In the genomic region with DNA sequence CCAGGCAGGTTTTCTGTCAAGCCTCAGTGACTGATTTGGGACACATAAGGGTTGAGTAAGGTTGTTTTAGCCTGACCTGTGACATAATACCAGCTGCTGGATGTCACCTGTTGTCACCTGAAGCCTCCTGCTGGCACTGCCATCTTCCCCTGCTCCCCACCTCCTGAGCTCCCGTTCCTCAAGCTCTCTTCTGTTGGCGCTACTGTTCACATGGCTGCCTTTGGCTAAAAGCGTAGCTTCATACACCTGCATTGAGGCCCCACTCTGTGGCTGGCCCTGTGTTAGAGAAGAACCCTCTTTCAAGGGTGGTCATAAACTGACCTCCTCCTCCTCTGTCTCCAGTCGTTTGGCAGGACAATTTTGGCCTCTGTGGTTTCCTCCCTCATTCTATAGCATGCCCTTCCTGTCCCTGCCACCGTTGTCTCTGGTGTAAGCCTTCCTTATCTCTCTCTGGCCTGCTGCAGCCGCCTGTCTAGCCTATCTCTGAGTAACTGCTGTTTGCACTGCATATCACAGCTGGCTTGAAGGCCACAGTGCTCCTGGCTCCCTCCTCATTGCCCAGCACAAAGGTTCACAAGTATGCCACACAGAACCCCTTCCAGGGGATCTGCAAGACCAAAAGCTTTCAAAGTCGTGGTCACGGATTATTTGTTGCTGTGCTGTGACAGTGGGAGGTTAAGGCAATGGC, we compare ENCODE assay signal across 13 mouse cellular contexts. TPM values are rescaled to one million over a fixed set of nuclear protein-coding genes. Genes with fewer than 3 reads are reported as not detected.
DNase-seq lines count a peak whose midpoint lies in the region; ATAC-seq and TF ChIP-seq lines count a peak whose summit lies in the region.
"Had no signal": no experiment of that assay in that cellular context is flagged by ENCODE, and none has a peak within 500 bp of the region (broad histone marks: within the 10 kb centered on the region; RNA-seq: fewer than 3 reads in every experiment).

No protein-coding gene starts in this region.

- no peaks in the 10 kb centered on the region for H3K27me3 ChIP-seq in heart, embryonic 14.5 days (ENCODE audit: control insufficient read depth, insufficient read depth, low read length)
- no peaks in the 10 kb centered on the region for H3K27me3 ChIP-seq in intestine, postnatal 0 days (replicated peaks; ENCODE audit: control insufficient read depth, insufficient read depth, low read length)

- no peak overlapping the region for H3K4me3 ChIP-seq in heart, embryonic 14.5 days (ENCODE audit: control insufficient read depth in 1 of 2, insufficient read depth in 1 of 2, low read depth in 1 of 2, low read length in 2 of 2)
- H3K4me3 ChIP-seq in bone marrow, adult 2 months (replicated peaks; ENCODE audit: control insufficient read depth, low read depth, low read length), result peak overlapping the region; percentile 15
- H3K4me3 ChIP-seq in intestine, postnatal 0 days (ENCODE audit: low read depth, low read length), result no peak overlapping the region

- peak; percentile 76; the same call in 1 of the 2 replicates for ATAC-seq in heart, embryonic 14.5 days (ENCODE audit: insufficient number of reproducible peaks, insufficient read depth, low FRiP score, low read depth)
- peak; percentile 71; the same call in 1 of the 2 replicates for ATAC-seq in intestine, postnatal 0 days
- ATAC-seq: forebrain, postnatal 0 days had no signal

- 0 out of 4 replicates have a peak overlapping the region, but pooled peaks of 1 of the 2 experiments have one; percentile 10 for H3K27ac ChIP-seq in heart, embryonic 14.5 days (replicated peaks in 1 of 2; ENCODE audit: control insufficient read depth in 1 of 2, insufficient read depth in 1 of 2, low read depth in 2 of 2, low read length in 2 of 2)
- H3K27ac ChIP-seq in bone marrow, adult 2 months (ENCODE audit: control insufficient read depth, insufficient read depth, low read depth, low read length, poor library complexity), result peak overlapping the region; percentile 91
- H3K27ac ChIP-seq in intestine, postnatal 0 days (ENCODE audit: low read depth, low read length), result peak overlapping the region; percentile 15; the same call in 1 of the 2 replicates

- H3K36me3 ChIP-seq in heart, embryonic 14.5 days (ENCODE audit: control insufficient read depth, insufficient read depth, low read length), result 0 out of 2 replicates have a peak, but pooled peaks cover 11% of the 10 kb centered on the region
- H3K36me3 ChIP-seq in intestine, postnatal 0 days (ENCODE audit: control insufficient read depth, insufficient read depth), result peaks cover 44% of the 10 kb centered on the region

- H3K4me2 ChIP-seq in heart, embryonic 14.5 days (ENCODE audit: low read length), result no peak overlapping the region
- H3K4me2 ChIP-seq in intestine, postnatal 0 days (replicated peaks; ENCODE audit: low read depth), result no peak overlapping the region

- no peak for DNase-seq in heart, postnatal 4 days
- DNase-seq in spleen, postnatal 10 days (ENCODE audit: low spot score in 2 of 2), result peak; percentile 74 to 78
- DNase-seq in embryo, embryonic 10.5 days (ENCODE audit: low spot score), result no peak
- DNase-seq in gastrocnemius, adult 18-20 months (ENCODE audit: low spot score), result no peak
- DNase-seq in thymus, adult 18-20 months, result no peak
- DNase-seq: forebrain, postnatal 0 days had no signal

- no peak for TF ChIP-seq CTCF in bone marrow, adult 2 months (IDR thresholded peaks at IDR 0.05; ENCODE audit: control insufficient read depth, insufficient read depth, low read length)
- TF ChIP-seq CTCF in intestine, postnatal 0 days (IDR thresholded peaks at IDR 0.05; ENCODE audit: low read depth), result no peak

- H3K9me3 ChIP-seq in heart, embryonic 14.5 days (ENCODE audit: control insufficient read depth, low read length), result no peaks in the 10 kb centered on the region
- no peaks in the 10 kb centered on the region for H3K9me3 ChIP-seq in intestine, postnatal 0 days (ENCODE audit: control insufficient read depth)

- 28% methylated on average over 8 of the region's 8 CpGs for WGBS in heart, embryonic 14.5 days
- 25% methylated on average over 8 of the region's 8 CpGs for WGBS in bone marrow, adult 2 months
- 43% methylated on average over 8 of the region's 8 CpGs for WGBS in intestine, postnatal 0 days

- H3K4me1 ChIP-seq in heart, embryonic 14.5 days (ENCODE audit: control insufficient read depth in 2 of 2, insufficient read depth in 2 of 2, low read length in 2 of 2), result peaks cover 21 to 29% of the 10 kb centered on the region in 2 experiments
- peaks cover 17% of the 10 kb centered on the region for H3K4me1 ChIP-seq in bone marrow, adult 2 months (ENCODE audit: control insufficient read depth, insufficient read depth, low read length)
- H3K4me1 ChIP-seq in intestine, postnatal 0 days (replicated peaks; ENCODE audit: control insufficient read depth, insufficient read depth, low read length), result no peaks in the 10 kb centered on the region

- no peak for TF ChIP-seq POLR2A in bone marrow, adult 2 months (IDR thresholded peaks at IDR 0.05; ENCODE audit: borderline replicate concordance, control insufficient read depth, low read depth, low read length)

- peak overlapping the region; percentile 17; the same call in 1 of the 2 replicates for H3K9ac ChIP-seq in heart, embryonic 14.5 days (ENCODE audit: low read length)
- H3K9ac ChIP-seq in intestine, postnatal 0 days (ENCODE audit: low read depth, low read length), result no peak overlapping the region
- H3K9ac ChIP-seq: forebrain, postnatal 0 days had no signal

RNA-seq across cellular contexts. Expression of a gene that starts 10.1 kb away (rescaled TPM):
- 16.2 and 16.7 TPM in 2 replicates for polyA plus RNA-seq in heart, embryonic 14.5 days (2014; fragmentation: Nextera tagmentation; extraction: Ambion mirVana)
- total RNA-seq in heart, postnatal 4 days (2021), result 10 to 100 TPM; 22.1 to 23.6 TPM
- 23.7 and 48.7 TPM in 2 replicates for polyA plus RNA-seq in bone marrow, adult 2 months (2011; ENCODE audit: insufficient read depth, insufficient read length, low replicate concordance, missing spikeins)
- 12.8 and 15.1 TPM in 2 replicates for polyA plus RNA-seq in intestine, postnatal 0 days (2015; fragmentation: Nextera tagmentation; extraction: Ambion mirVana)
- 10 to 100 TPM; 21.8 to 26.1 TPM for total RNA-seq in gastrocnemius, adult 18-20 months (2021)

RNA-seq across cellular contexts. Expression of a gene that starts 21.2 kb away (rescaled TPM):
- 6.8 and 8.0 TPM in 2 replicates for polyA plus RNA-seq in heart, embryonic 14.5 days (2014; fragmentation: Nextera tagmentation; extraction: Ambion mirVana)
- 1 to 10 TPM; 6.3 to 8.1 TPM for total RNA-seq in heart, postnatal 4 days (2021)
- 14.9 and 26.1 TPM in 2 replicates for polyA plus RNA-seq in bone marrow, adult 2 months (2011; ENCODE audit: insufficient read depth, insufficient read length, low replicate concordance, missing spikeins)
- polyA plus RNA-seq in intestine, postnatal 0 days (2015; fragmentation: Nextera tagmentation; extraction: Ambion mirVana), result 11.8 and 13.6 TPM in 2 replicates
- total RNA-seq in gastrocnemius, adult 18-20 months (2021), result 1 to 10 TPM; 2.1 to 2.2 TPM

RNA-seq across cellular contexts. Expression of a gene that starts 35.1 kb away (rescaled TPM):
- polyA plus RNA-seq in heart, embryonic 14.5 days (2014; fragmentation: Nextera tagmentation; extraction: Ambion mirVana), result not detected in 2 replicates
- not detected for total RNA-seq in heart, postnatal 4 days (2021)
- 1.2 TPM in 1 of 2 replicates, not detected in the other for polyA plus RNA-seq in bone marrow, adult 2 months (2011; ENCODE audit: insufficient read depth, insufficient read length, low replicate concordance, missing spikeins)
- polyA plus RNA-seq in intestine, postnatal 0 days (2015; fragmentation: Nextera tagmentation; extraction: Ambion mirVana), result not detected in 2 replicates
- total RNA-seq in gastrocnemius, adult 18-20 months (2021), result not detected
- polyA plus RNA-seq: lung, embryonic 16.5 days; neural tube, embryonic 11.5 days; small intestine, adult 2 months had no signal

RNA-seq across cellular contexts. Expression of a gene that starts 41.3 kb away (rescaled TPM):
- polyA plus RNA-seq in heart, embryonic 14.5 days (2014; fragmentation: Nextera tagmentation; extraction: Ambion mirVana), result not detected in 2 replicates
- not detected for total RNA-seq in heart, postnatal 4 days (2021)
- polyA plus RNA-seq in bone marrow, adult 2 months (2011; ENCODE audit: insufficient read depth, insufficient read length, low replicate concordance, missing spikeins), result not detected in 2 replicates
- polyA plus RNA-seq in intestine, postnatal 0 days (2015; fragmentation: Nextera tagmentation; extraction: Ambion mirVana), result not detected in 2 replicates
- not detected for total RNA-seq in gastrocnemius, adult 18-20 months (2021)
- total RNA-seq: layer of hippocampus, postnatal 14 days had no signal
- polyA plus RNA-seq: lung, embryonic 16.5 days; neural tube, embryonic 11.5 days; small intestine, adult 2 months had no signal

Comparison
In these comparisons a context has a peak if more than half of its experiments do, and no peak if none do; other contexts are left out.
1. DNase-seq: peak in spleen, postnatal 10 days (2 of 2); none in heart, postnatal 4 days (single experiment), embryo, embryonic 10.5 days (single experiment), gastrocnemius, adult 18-20 months (single experiment) and thymus, adult 18-20 months (0 of 2).